40 mouse cellular contexts compared by ENCODE assay signal in the genomic region with DNA sequence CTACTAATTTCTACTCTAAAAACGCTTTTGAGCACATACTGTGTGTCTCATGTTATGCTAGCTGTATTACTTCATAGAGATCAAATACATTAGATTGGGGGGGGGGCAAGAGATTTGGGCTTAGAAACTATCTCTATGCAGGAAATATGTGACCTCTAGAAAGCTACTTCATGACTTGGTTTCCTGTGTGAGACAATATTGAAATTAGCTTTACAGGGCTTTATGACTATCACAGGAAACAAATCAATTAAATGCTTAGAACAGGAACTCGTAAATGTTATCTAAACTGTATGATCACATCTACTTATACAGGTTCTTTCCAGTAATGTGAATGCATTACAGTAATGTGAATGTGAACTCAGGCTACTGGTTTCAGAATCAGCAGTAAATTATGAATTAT. TPM values are rescaled to one million over a fixed set of nuclear protein-coding genes. Genes with fewer than 3 reads are reported as not detected.
"Had no signal": no experiment of that assay in that cellular context is flagged by ENCODE, and none has a peak within 500 bp of the region (broad histone marks: within the 10 kb centered on the region; RNA-seq: fewer than 3 reads in every experiment).

No protein-coding gene starts in this region.

- H3K4me1 ChIP-seq: heart, embryonic 10.5 days; heart, embryonic 12.5 days; hindbrain, embryonic 10.5 days; hindbrain, embryonic 12.5 days; intestine, embryonic 15.5 days; kidney, embryonic 15.5 days; limb, embryonic 13.5 days; limb, embryonic 15.5 days; liver, embryonic 12.5 days had no signal

- H3K9ac ChIP-seq: heart, embryonic 12.5 days; hindbrain, embryonic 12.5 days; hindbrain, embryonic 14.5 days; intestine, embryonic 15.5 days; kidney, embryonic 15.5 days; limb, embryonic 13.5 days; limb, embryonic 15.5 days; liver, embryonic 12.5 days; liver, embryonic 14.5 days had no signal

- ATAC-seq: hindbrain, embryonic 16.5 days; intestine, embryonic 15.5 days; liver, embryonic 12.5 days had no signal

- DNase-seq: gastrocnemius, postnatal 14 days; gastrocnemius, postnatal 36 days; heart, adult 18-20 months; heart, postnatal 4 days; kidney, adult 18-20 months; kidney, adult 8-10 months; kidney, postnatal 14 days; layer of hippocampus, adult 9-11 months; layer of hippocampus, postnatal 36 days; left cerebral cortex, postnatal 4 days had no signal

- H3K36me3 ChIP-seq: heart, embryonic 10.5 days; heart, embryonic 12.5 days; hindbrain, embryonic 10.5 days; hindbrain, embryonic 12.5 days; intestine, embryonic 15.5 days; kidney, embryonic 15.5 days; limb, embryonic 13.5 days; limb, embryonic 15.5 days; liver, embryonic 12.5 days had no signal

- H3K27ac ChIP-seq: heart, embryonic 10.5 days; hindbrain, embryonic 10.5 days; hindbrain, embryonic 12.5 days; hindbrain, embryonic 14.5 days; intestine, embryonic 15.5 days; kidney, embryonic 15.5 days; kidney, postnatal 0 days; limb, embryonic 13.5 days; limb, embryonic 15.5 days; liver, embryonic 12.5 days; liver, embryonic 14.5 days had no signal

- H3K27me3 ChIP-seq: heart, embryonic 12.5 days; hindbrain, embryonic 12.5 days; intestine, embryonic 15.5 days; kidney, embryonic 15.5 days; limb, embryonic 13.5 days; limb, embryonic 15.5 days; liver, embryonic 12.5 days had no signal

- H3K4me3 ChIP-seq: heart, embryonic 10.5 days; heart, embryonic 12.5 days; hindbrain, embryonic 10.5 days; hindbrain, embryonic 12.5 days; intestine, embryonic 15.5 days; kidney, embryonic 15.5 days; limb, embryonic 13.5 days; limb, embryonic 15.5 days; liver, embryonic 12.5 days had no signal

- H3K4me2 ChIP-seq: heart, embryonic 12.5 days; hindbrain, embryonic 12.5 days; hindbrain, embryonic 14.5 days; intestine, embryonic 15.5 days; kidney, embryonic 15.5 days; limb, embryonic 13.5 days; limb, embryonic 15.5 days; liver, embryonic 12.5 days had no signal

- H3K9me3 ChIP-seq: heart, embryonic 10.5 days; heart, embryonic 12.5 days; hindbrain, embryonic 10.5 days; hindbrain, embryonic 12.5 days; intestine, embryonic 15.5 days; kidney, embryonic 15.5 days; limb, embryonic 13.5 days; limb, embryonic 15.5 days; liver, embryonic 12.5 days had no signal

RNA-seq across cellular contexts. Expression of a gene that starts 15.3 kb away (rescaled TPM):
- total RNA-seq: gastrocnemius, adult 18-20 months; gastrocnemius, adult 8-10 months; gastrocnemius, postnatal 14 days; gastrocnemius, postnatal 36 days; heart, adult 18-20 months; heart, adult 8-10 months; heart, postnatal 10 days; heart, postnatal 25 days; layer of hippocampus, postnatal 36 days; left cerebral cortex, adult 8-10 months; left cerebral cortex, postnatal 4 days; liver, adult 2 months had no signal
- polyA plus RNA-seq: gonadal fat pad, adult 2 months; heart, embryonic 10.5 days; hindbrain, embryonic 12.5 days; kidney, embryonic 15.5 days; limb, embryonic 11.5 days; liver, adult 2 months; liver, embryonic 12.5 days; liver, embryonic 14.5 days; liver, embryonic 16.5 days had no signal

RNA-seq across cellular contexts. Expression of a gene that starts 49.7 kb away (rescaled TPM):
- total RNA-seq: gastrocnemius, adult 18-20 months; gastrocnemius, adult 8-10 months; gastrocnemius, postnatal 14 days; gastrocnemius, postnatal 36 days; heart, adult 18-20 months; layer of hippocampus, adult 18-20 months; layer of hippocampus, adult 8-10 months; layer of hippocampus, postnatal 14 days; layer of hippocampus, postnatal 36 days; left cerebral cortex, adult 18-20 months; left cerebral cortex, adult 8-10 months; left cerebral cortex, postnatal 10 days; left cerebral cortex, postnatal 25 days; left cerebral cortex, postnatal 4 days had no signal
- polyA plus RNA-seq: heart, embryonic 14.5 days; hindbrain, embryonic 10.5 days; hindbrain, embryonic 12.5 days; hindbrain, embryonic 14.5 days; hindbrain, embryonic 16.5 days; kidney, embryonic 15.5 days; kidney, postnatal 0 days; limb, embryonic 11.5 days; limb, embryonic 13.5 days had no signal
